Mouse (Mus musculus) gonadal fat pad, adult 2 months (tissue): ENCODE measurements around the gene Hyal5. TPM values are rescaled to one million over a fixed set of nuclear protein-coding genes. Genes with fewer than 3 reads are reported as not detected.

ENCODE experiments used
- DNase-seq: peaks from one replicate; pipeline ENCODE4 v3.0.0-alpha.2; 2012; ENCODE audit warnings: low read depth
- polyA plus RNA-seq: library from polyadenylated mRNA; depleted of rRNA; stranded (reverse); fragments of >200 nt; gene quantifications from 2 replicates; pipeline ENCODE4 v1.2.3, GENCODE M21; 2012; rRNA removed

Hyal5 gene
- 0.07 and 0.10 TPM in 2 replicates for polyA plus RNA-seq

DNA sequence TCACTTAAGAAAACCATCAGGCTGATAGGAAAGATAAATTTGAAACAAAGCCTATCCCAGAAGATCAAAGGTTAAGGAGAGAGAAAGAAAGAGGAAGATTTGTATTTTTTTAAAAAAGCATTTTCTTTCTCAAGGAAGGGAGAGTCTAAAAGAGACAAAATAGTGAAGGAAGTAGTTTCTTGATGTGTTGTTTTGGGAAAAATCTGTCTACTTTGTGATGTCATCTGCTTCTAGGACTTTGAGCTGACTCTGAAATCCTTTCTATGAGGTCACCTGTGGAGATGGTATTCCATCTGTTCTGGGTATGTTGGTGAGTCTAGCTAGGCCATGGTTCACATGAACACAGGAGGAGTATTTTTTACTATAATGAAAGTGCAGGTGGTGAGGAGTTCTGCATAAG, at the start of gene Hyal5:
Hyal5 (plus strand) TSS at position 301 of the 400 bp plus-strand sequence.
- no peak for DNase-seq

DNA sequence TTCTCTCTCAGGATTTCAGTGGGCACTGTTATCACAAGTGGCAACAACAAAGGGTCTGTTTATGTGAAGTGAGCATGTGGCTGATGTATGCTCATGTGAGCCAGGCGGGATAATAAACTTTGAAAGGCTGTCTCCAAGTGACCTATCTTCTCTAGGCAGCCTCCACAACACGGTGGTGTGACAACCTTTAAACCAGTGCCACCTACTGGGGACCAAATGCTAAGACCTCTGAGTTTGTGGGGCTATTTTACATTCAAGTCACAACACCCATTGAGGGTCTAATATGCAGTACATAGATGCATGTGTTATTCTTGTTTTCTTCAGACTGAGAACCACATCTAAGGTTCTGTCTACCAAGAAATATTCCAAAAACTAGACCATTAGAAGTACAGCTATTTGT, 35.7 kb upstream of the Hyal5 start:
- DNase-seq: no peak

DNA sequence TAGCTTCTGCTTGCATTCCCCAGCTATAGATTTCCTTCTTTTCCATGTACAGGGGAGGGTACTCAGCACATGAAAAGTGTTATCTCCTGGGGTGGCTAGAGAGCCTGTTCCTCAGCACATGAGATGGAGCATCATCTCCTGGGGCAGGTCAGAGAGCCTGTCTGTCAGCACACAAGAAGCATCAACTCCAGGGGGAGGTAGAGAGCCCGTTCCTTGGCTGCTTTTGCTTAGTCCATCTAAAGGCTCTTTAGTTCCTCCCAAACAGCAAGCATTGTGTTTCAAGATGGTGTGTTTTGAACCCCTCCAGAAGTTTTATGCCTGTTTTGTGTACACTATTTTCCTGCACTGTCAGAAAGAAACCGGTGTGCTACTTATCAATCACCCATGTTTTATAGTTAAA, 2.5 kb downstream of the Hyal5 start:
- no peak for DNase-seq

DNA sequence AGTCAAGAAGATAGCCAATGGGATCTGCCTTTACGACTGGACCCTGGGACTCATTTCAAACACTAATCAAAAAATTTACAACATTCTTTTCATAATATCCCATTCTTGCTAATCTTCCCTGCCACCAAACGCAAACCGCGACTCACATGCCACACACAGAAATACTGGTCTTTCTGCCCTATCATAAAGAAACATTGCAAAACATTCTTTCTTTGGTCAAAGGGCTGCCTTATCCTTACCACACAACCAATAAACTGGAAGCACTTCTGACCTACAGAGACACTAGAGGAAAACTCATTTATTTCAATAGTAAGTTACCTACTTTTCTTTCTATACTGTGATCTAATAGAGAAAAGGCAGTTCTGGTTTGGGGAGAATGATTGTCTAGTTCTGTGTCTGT, 5.9 kb downstream of the Hyal5 start:
- no peak for DNase-seq

DNA sequence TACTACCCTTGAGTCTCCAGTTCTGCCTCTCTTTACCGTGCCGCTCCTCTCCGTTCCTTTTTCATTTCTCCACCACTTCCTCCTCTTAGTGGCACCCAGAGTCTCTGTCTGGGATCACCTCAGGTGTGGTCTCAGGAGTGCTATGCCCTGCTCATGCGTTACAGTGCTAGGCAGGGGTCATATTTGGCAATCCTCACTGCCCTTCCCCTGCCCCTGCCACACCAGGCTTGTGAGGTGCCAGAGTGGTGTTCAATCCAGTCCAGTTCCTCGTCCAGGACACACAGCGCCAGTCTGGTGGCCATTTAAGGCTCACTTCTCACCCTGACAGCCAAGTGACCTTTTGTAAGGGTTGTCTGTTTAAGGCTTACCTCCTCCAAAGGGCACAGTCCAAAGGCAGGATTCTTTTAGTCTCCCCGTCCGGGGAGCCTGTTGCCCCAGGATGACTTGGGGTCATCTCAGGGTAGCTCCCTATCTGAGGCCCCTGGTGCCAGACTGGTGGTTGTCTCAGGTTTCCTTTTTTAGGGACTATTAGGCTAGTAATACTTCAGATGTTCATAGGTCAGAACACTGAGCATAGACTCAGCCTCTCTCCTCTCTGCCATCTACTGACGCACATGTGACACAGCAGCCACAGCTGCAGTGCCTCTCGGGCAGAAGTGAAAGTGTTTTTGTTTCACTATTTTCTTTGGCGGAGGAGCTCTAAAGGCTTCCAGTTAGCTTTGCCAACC, 36.5 kb downstream of the Hyal5 start:
- peak; percentile 9 for DNase-seq

DNA sequence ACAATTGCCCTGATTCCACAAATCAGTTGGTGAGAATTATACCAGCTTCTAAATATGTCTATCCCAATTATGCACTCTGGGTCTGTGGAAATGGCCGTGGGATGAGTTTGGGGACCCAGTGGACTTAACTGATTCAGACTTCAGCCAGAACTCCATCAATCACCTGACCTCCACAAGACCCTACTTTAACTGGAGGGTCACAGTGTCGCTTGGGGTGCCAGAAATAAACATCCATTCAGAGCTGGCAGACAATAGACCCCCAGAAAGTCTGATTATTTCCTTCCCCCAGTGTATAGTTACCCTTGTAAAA, 37.0 kb downstream of the Hyal5 start:
- DNase-seq: no peak

DNA sequence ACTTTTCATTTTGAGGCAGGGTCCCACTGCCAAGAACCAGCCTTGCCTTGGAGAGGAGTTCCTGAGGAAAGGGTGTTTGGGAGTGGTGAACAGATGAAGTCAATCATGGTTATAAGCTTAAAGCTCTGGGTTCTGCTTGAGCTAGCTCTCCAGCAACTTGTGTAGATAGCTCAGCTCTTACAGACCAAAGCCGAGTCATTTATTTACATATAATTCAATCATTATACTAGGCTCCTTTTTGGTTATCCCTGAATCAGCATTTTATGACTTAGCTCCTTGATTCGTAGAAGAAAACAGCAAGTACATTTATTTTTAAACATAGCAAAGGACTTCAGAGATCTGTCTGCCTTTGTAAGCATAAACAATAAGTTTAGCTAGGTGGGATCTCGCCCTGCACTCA, 47.3 kb downstream of the Hyal5 start:
- DNase-seq: no peak

DNA sequence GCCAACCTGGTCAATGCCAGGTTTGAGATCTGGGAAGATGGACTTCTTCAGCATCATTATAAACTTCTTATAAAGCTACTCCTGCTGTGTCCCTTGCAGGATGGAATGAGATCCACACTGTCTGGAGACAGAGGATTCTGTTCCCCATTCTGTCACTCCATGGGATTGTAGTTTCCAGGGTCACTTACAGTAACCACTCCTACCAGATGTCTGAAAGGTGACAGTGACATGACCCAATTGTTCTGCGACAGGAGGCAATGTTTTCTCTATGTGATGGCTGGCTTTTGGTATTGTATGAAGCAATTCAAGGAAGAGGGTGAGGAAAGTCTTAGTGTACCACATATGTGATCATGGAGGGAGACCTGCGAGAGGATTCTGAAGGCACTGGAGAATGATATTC, 50.0 kb downstream of the Hyal5 start:
- DNase-seq: no peak

DNA sequence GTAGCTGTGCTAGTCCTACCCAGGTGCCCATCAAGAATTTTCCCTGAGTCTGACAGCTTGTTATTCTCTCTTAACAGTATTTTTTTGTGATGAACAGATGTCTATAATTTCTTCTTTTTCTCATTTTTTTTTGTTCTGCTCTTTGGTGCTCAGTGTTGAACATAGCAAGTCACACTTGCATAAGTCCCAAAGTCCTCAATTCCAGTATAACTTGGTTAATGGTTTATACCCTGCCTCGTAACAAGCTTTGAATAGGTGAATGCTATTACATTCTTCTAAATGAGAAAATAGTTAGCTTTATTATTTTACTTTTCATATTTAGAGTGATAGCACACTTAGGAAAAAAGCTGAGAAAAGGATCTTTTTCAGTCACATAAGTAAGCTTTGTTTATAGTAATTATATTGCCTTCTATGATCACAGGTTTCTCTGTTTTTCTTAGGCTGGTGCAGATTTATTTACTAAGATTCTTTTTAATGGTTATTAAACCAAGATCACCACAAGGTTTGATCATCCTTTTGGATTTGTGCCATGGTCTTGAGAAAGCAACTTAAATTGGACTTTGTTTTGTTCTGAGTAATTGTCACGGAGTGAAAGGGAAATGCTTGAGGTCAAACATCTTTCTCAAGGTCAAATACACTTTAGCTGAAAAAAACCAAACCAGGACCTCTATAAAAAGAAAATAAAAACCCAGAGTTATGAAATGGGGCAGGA, 52.4 kb downstream of the Hyal5 start:
- DNase-seq: no peak

DNA sequence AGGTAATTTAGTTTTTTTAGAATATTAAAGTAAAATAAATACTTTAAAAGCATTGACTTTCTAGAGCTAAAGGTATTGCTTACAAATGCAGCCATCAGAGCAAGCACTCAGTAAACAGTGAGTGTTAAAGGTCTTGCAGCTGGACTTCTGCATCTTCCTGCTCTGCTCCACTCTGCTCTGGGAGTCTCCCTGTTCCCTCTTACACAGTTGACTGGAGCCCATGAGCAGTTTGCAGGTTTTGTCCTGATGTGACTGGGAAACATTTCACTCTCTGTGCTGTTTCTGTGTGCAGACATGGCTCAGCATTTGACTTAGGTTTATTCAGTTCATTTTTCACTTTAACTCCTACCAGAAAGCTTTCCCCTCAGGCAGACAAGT, 52.9 kb downstream of the Hyal5 start:
- no peak for DNase-seq

DNA sequence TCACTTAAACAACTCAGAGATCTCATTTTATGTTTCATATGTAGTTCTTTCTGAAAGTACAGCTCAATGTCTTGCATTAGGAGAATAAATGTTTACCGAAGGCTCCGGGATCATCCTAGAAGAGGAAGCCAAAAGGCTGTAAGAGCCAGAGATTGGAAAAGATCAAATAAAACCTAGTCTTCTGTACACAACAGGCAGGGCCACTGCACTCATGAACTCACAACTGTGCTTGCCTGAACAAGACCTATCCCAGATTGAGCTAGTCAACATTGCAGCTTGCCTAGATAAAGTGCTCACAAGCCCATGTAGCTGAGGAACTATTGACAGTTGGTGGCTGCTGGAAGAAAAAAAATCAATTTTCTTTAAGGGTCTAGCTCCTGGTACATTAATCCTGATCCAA, 55.8 kb downstream of the Hyal5 start:
- DNase-seq: no peak

DNA sequence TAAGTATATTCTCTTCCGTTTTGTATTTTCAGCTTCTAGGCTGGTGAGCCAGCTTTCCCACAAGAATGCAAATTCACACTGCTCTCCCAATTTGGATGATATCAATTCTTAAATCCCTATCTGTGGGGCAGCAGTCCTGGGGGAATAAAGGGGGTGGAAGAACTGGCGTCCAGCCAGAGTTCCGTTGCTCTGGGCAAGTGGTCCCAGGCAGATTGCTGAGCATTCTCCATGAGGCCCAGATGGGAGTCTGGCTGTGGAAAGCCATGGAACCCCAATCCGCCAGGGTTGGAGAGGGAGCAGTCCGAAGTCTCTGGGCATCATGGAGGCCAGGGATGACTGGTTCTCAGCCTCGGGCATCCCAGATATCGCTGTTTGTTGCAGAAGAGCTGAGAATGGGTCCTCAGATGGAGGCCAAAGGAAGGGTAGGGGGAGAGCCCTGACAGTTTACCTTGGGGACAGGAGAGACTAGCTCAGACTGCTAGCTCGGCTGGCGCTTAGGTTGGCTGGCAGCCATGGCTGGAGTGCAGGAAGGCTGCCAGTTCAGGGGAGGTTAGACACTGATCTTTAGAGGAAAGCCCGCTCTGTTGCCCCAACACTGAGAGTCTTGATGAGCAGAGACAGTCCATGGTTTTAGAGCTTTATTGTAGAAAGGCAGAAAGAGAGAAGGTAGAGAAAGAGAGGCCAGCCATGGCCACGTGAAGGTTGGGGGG, 67.4 kb downstream of the Hyal5 start:
- no peak for DNase-seq

Other genes with a start within 250 kb of the Hyal5 start
- gene Wasl, start 193.0 kb upstream of the Hyal5 start, polyA plus RNA-seq: 21.8 and 57.0 TPM in 2 replicates
- 0.06 TPM in 1 of 2 replicates, not detected in the other for gene Hyal6, start 124.8 kb upstream of the Hyal5 start, polyA plus RNA-seq
- not detected in 2 replicates for gene Hyal4, start 109.7 kb upstream of the Hyal5 start, polyA plus RNA-seq
- not detected in 2 replicates for gene Spam1, start 66.8 kb upstream of the Hyal5 start, polyA plus RNA-seq
- 0.18 and 0.38 TPM in 2 replicates for gene Tmem229a, start 98.3 kb downstream of the Hyal5 start, polyA plus RNA-seq